Mouse (Mus musculus) midbrain, embryonic 15.5 days (tissue): ENCODE measurements around the gene Crispld2. TPM values are rescaled to one million over a fixed set of nuclear protein-coding genes. Genes with fewer than 3 reads are reported as not detected.

Source experiments
- ATAC-seq: fragments of 200-750 bp; cut with Nextera tagmentation; replicated peaks from 2 replicates; pipeline ENCODE4 v1.8.0; 2017; ENCODE audit warnings: moderate TSS enrichment
- H3K27ac ChIP-seq: fragments of 300-500 bp; sonication (generic); 2 replicates; pipeline ENCODE4 v1.5.1; 2015; ENCODE audit warnings: mild to moderate bottlenecking, inconsistent platforms
- H3K27me3 ChIP-seq: fragments of 300-500 bp; sonication (generic); replicated peaks from 2 replicates; pipeline ENCODE4 v1.6.1; 2015; ENCODE audit warnings: inconsistent platforms
- H3K36me3 ChIP-seq: fragments of 300-500 bp; sonication (generic); replicated peaks from 2 replicates; pipeline ENCODE4 v1.6.1; 2015; ENCODE audit warnings: inconsistent platforms
- H3K4me1 ChIP-seq: fragments of 300-500 bp; sonication (generic); 2 replicates; pipeline ENCODE4 v1.6.1; 2015; ENCODE audit warnings: inconsistent platforms
- H3K4me2 ChIP-seq: fragments of 300-500 bp; sonication (generic); 2 replicates; pipeline ENCODE4 v1.6.1; 2015; ENCODE audit warnings: inconsistent platforms, mild to moderate bottlenecking, moderate library complexity
- H3K4me3 ChIP-seq: fragments of 300-500 bp; sonication (generic); 2 replicates; pipeline ENCODE4 v1.5.1; 2015; ENCODE audit warnings: mild to moderate bottlenecking, inconsistent platforms
- H3K9ac ChIP-seq: fragments of 300-500 bp; sonication (generic); 2 replicates; pipeline ENCODE4 v1.6.1; 2015; ENCODE audit warnings: mild to moderate bottlenecking, inconsistent platforms
- H3K9me3 ChIP-seq: fragments of 300-500 bp; sonication (generic); 2 replicates; pipeline ENCODE4 v1.6.1; 2016; ENCODE audit warnings: inconsistent platforms
- WGBS: fragments of 180-500 bp; shearing (Covaris S2); methylation state at CpG from one replicate; pipeline ENCODE4 v1.1.7; 2015; ENCODE audit warnings: mixed read lengths; 5-methylcytosine and 5-hydroxymethylcytosine counted together
- polyA plus RNA-seq: library from polyadenylated mRNA; unstranded; fragments of >200 nt; fragmentation: Nextera tagmentation; extraction: Ambion mirVana; gene quantifications from 2 replicates; pipeline ENCODE4 v1.2.1, GENCODE M21; 2015

Gene Crispld2
- polyA plus RNA-seq, 1 experiment from 2014 or later, result 2.9 TPM

GRCm38 (mm10) chr8:120017786-120018185, 25.5 kb downstream of the Crispld2 start:
- H3K27ac ChIP-seq, result no peak overlapping the region
- H3K9me3 ChIP-seq, result no peaks in the 10 kb centered on the region
- H3K36me3 ChIP-seq, result no peaks in the 10 kb centered on the region
- H3K4me2 ChIP-seq, result no peak overlapping the region
- no peak for ATAC-seq
- 96% methylated on average over 6 of the region's 6 CpGs for WGBS
- no peak overlapping the region for H3K9ac ChIP-seq
- no peak overlapping the region for H3K4me3 ChIP-seq
- peaks cover 3% of the 10 kb centered on the region; the same call in 1 of the 2 replicates for H3K4me1 ChIP-seq
- H3K27me3 ChIP-seq, result no peaks in the 10 kb centered on the region; the same call in 1 of the 2 replicates

- no peaks in the 10 kb centered on the region for H3K36me3 ChIP-seq
- no peak overlapping the region for H3K27ac ChIP-seq
- H3K4me2 ChIP-seq, result no peak overlapping the region
- no peaks in the 10 kb centered on the region; the same call in 1 of the 2 replicates for H3K27me3 ChIP-seq
- peaks cover 3% of the 10 kb centered on the region; the same call in 1 of the 2 replicates for H3K4me1 ChIP-seq
- H3K4me3 ChIP-seq, result no peak overlapping the region
- no peaks in the 10 kb centered on the region for H3K9me3 ChIP-seq
- WGBS, result 49% methylated on average over 6 of the region's 6 CpGs
- ATAC-seq, result no peak
- no peak overlapping the region for H3K9ac ChIP-seq
Observed at GRCm38 (mm10) chr8:120018379-120018778, 26.1 kb downstream of the Crispld2 start.

GRCm38 (mm10) chr8:120019297-120019696, 27.1 kb downstream of the Crispld2 start:
- Histone ChIP-seq H3K4me2 (no peak overlapping the region), H3K9me3 (no peaks in the 10 kb centered on the region), H3K27ac (no peak overlapping the region), H3K4me1 (peaks cover 3% of the 10 kb centered on the region; the same call in 1 of the 2 replicates), H3K36me3 (no peaks in the 10 kb centered on the region), H3K27me3 (no peaks in the 10 kb centered on the region; the same call in 1 of the 2 replicates), H3K4me3 (no peak overlapping the region), H3K9ac (no peak overlapping the region)
- ATAC-seq, result no peak
- WGBS, result 80% methylated on average over 5 of the region's 5 CpGs

GRCm38 (mm10) chr8:120020298-120020697, 28.1 kb downstream of the Crispld2 start:
- Histone ChIP-seq H3K4me3 (no peak overlapping the region), H3K4me2 (no peak overlapping the region), H3K36me3 (no peaks in the 10 kb centered on the region), H3K27ac (no peak overlapping the region), H3K9ac (no peak overlapping the region), H3K27me3 (no peaks in the 10 kb centered on the region; the same call in 1 of the 2 replicates), H3K9me3 (no peaks in the 10 kb centered on the region), H3K4me1 (peaks cover 3% of the 10 kb centered on the region; the same call in 1 of the 2 replicates)
- ATAC-seq, result no peak
- WGBS, result 61% methylated on average over 7 of the region's 7 CpGs

GRCm38 (mm10) chr8:120026199-120026598, 34.0 kb downstream of the Crispld2 start:
- H3K4me1 ChIP-seq, result no peaks in the 10 kb centered on the region
- WGBS, result 79% methylated on average over 5 of the region's 5 CpGs
- no peak overlapping the region for H3K9ac ChIP-seq
- H3K4me2 ChIP-seq, result no peak overlapping the region
- no peak for ATAC-seq
- no peak overlapping the region for H3K27ac ChIP-seq
- H3K36me3 ChIP-seq, result no peaks in the 10 kb centered on the region
- H3K27me3 ChIP-seq, result no peaks in the 10 kb centered on the region; the same call in 1 of the 2 replicates
- no peaks in the 10 kb centered on the region for H3K9me3 ChIP-seq
- H3K4me3 ChIP-seq, result no peak overlapping the region

GRCm38 (mm10) chr8:120026991-120027390, 34.8 kb downstream of the Crispld2 start:
- 91% methylated on average over 6 of the region's 6 CpGs for whole genome bisulfite sequencing
- Histone ChIP-seq H3K4me2 (no peak overlapping the region), H3K27me3 (no peaks in the 10 kb centered on the region; the same call in 1 of the 2 replicates), H3K4me1 (no peaks in the 10 kb centered on the region), H3K36me3 (no peaks in the 10 kb centered on the region), H3K9me3 (no peaks in the 10 kb centered on the region), H3K27ac (no peak overlapping the region), H3K4me3 (no peak overlapping the region), H3K9ac (no peak overlapping the region)
- no peak for ATAC-seq

- Histone ChIP-seq H3K9me3 (no peaks in the 10 kb centered on the region), H3K4me1 (no peaks in the 10 kb centered on the region), H3K4me3 (no peak overlapping the region), H3K27me3 (no peaks in the 10 kb centered on the region), H3K27ac (no peak overlapping the region), H3K36me3 (no peaks in the 10 kb centered on the region), H3K9ac (no peak overlapping the region), H3K4me2 (no peak overlapping the region)
- WGBS, result 79% methylated on average over 5 of the region's 5 CpGs
- ATAC-seq, result no peak
Observed at GRCm38 (mm10) chr8:120030447-120030846, 38.2 kb downstream of the Crispld2 start.

GRCm38 (mm10) chr8:120032549-120033208, 40.4 kb downstream of the Crispld2 start:
- ATAC-seq, result no peak
- WGBS, result 85% methylated on average over 5 of the region's 5 CpGs
- Histone ChIP-seq H3K4me3 (no peak overlapping the region), H3K9me3 (no peaks in the 10 kb centered on the region), H3K27ac (no peak overlapping the region), H3K36me3 (no peaks in the 10 kb centered on the region), H3K4me2 (no peak overlapping the region), H3K9ac (no peak overlapping the region), H3K27me3 (no peaks in the 10 kb centered on the region), H3K4me1 (no peaks in the 10 kb centered on the region)

- ATAC-seq, result no peak
- no peak overlapping the region for H3K4me3 ChIP-seq
Observed at GRCm38 (mm10) chr8:120034471-120034870, 42.2 kb downstream of the Crispld2 start.

GRCm38 (mm10) chr8:120036111-120036510, 43.9 kb downstream of the Crispld2 start:
- Histone ChIP-seq H3K36me3 (no peaks in the 10 kb centered on the region), H3K27ac (no peak overlapping the region), H3K27me3 (no peaks in the 10 kb centered on the region), H3K4me2 (no peak overlapping the region), H3K4me1 (no peaks in the 10 kb centered on the region), H3K9me3 (no peaks in the 10 kb centered on the region), H3K9ac (no peak overlapping the region), H3K4me3 (no peak overlapping the region)
- 23% methylated on average over 9 of the region's 9 CpGs for WGBS
- no peak for ATAC-seq

More at GRCm38 (mm10) chr8:120034471-120034870, 42.2 kb downstream of the Crispld2 start:
- no peaks in the 10 kb centered on the region for H3K9me3 ChIP-seq
- no peaks in the 10 kb centered on the region for H3K4me1 ChIP-seq
- no peak overlapping the region for H3K27ac ChIP-seq
- WGBS, result 29% methylated on average over 6 of the region's 6 CpGs
- H3K9ac ChIP-seq, result no peak overlapping the region
- H3K4me2 ChIP-seq, result no peak overlapping the region
- no peaks in the 10 kb centered on the region for H3K27me3 ChIP-seq
- H3K36me3 ChIP-seq, result no peaks in the 10 kb centered on the region

GRCm38 (mm10) chr8:120036578-120036977, 44.3 kb downstream of the Crispld2 start:
- WGBS, result 84% methylated on average over 4 of the region's 4 CpGs
- no peak overlapping the region for H3K9ac ChIP-seq
- H3K27me3 ChIP-seq, result no peaks in the 10 kb centered on the region
- no peak overlapping the region for H3K4me3 ChIP-seq
- no peaks in the 10 kb centered on the region for H3K9me3 ChIP-seq
- ATAC-seq, result no peak
- H3K4me2 ChIP-seq, result no peak overlapping the region
- no peaks in the 10 kb centered on the region for H3K36me3 ChIP-seq
- no peaks in the 10 kb centered on the region for H3K4me1 ChIP-seq
- no peak overlapping the region for H3K27ac ChIP-seq

- H3K9ac ChIP-seq, result no peak overlapping the region
- no peak overlapping the region for H3K4me3 ChIP-seq
- ATAC-seq, result no peak
- H3K27me3 ChIP-seq, result no peaks in the 10 kb centered on the region
- no peak overlapping the region for H3K27ac ChIP-seq
- no peaks in the 10 kb centered on the region for H3K36me3 ChIP-seq
- H3K4me2 ChIP-seq, result no peak overlapping the region
- H3K9me3 ChIP-seq, result no peaks in the 10 kb centered on the region
- WGBS, result 85% methylated on average over 15 of the region's 15 CpGs
- no peaks in the 10 kb centered on the region for H3K4me1 ChIP-seq
Observed at GRCm38 (mm10) chr8:120037199-120037598, 45.0 kb downstream of the Crispld2 start.

GRCm38 (mm10) chr8:120037611-120038010, 45.4 kb downstream of the Crispld2 start:
- no peak overlapping the region for H3K9ac ChIP-seq
- no peak overlapping the region for H3K4me3 ChIP-seq
- no peaks in the 10 kb centered on the region for H3K4me1 ChIP-seq
- no peaks in the 10 kb centered on the region for H3K36me3 ChIP-seq
- no peak overlapping the region for H3K27ac ChIP-seq
- no peak overlapping the region for H3K4me2 ChIP-seq
- H3K9me3 ChIP-seq, result no peaks in the 10 kb centered on the region
- 86% methylated on average over 8 of the region's 8 CpGs for WGBS
- ATAC-seq, result no peak
- H3K27me3 ChIP-seq, result no peaks in the 10 kb centered on the region
